Mouse (Mus musculus): ENCODE measurements around the gene Ncr1.

- TF ChIP-seq POLR2A (IDR thresholded peaks at IDR 0.05; ENCODE audit: low read depth, low read length) (no peak), CTCF (IDR thresholded peaks at IDR 0.05; ENCODE audit: extremely low read depth, insufficient read depth, insufficient read length, insufficient replicate concordance) (no peak)
Observed at GRCm38 (mm10) chr7:4303457-4303856, 34.1 kb upstream of the Ncr1 start.

All from spleen, adult 2 months (tissue).